Mouse (Mus musculus) C2C12 (cell line): ENCODE measurements around the gene Trim3.

Experiments
- CEBPB ChIP-seq: IDR thresholded peaks from one replicate; pipeline ENCODE4 v1.6.1; 2011; ENCODE audit warnings: low read depth, mild to moderate bottlenecking, control low read depth, moderate library complexity
- CTCF ChIP-seq: IDR thresholded peaks from one replicate; pipeline ENCODE4 v1.5.1; 2011; ENCODE audit not compliant: control insufficient read depth, insufficient read depth, insufficient read length
- MAX ChIP-seq: IDR thresholded peaks from one replicate; pipeline ENCODE4 v1.6.1; 2011; ENCODE audit warnings: mild to moderate bottlenecking, control low read depth
- MYOG ChIP-seq: IDR thresholded peaks from one replicate; pipeline ENCODE4 v1.6.1; 2011; ENCODE audit not compliant: control insufficient read depth, insufficient read length; ENCODE audit errors: extremely low read depth
- USF1 ChIP-seq: IDR thresholded peaks from one replicate; pipeline ENCODE4 v1.6.1; 2011; ENCODE audit warnings: low read depth, mild to moderate bottlenecking, control low read depth, moderate library complexity

DNA sequence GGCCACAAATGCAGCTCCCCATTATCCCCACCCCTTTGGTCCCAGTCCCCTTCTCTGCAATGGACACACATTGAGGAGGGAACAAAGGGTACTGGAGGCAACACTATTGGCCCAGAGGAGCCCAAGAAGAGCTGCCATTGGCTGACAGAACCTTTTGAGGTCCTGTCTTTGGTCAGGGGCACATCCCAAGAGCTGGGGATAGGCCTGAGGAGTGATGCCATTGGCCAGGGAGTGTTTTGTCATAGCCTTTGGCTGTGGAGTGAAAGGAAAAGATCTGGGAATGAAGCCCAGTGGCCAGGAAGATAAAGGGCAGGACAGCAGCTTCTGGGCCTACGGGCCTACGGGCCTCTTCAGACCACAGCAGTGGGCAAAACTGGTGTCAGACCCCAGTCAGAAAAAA, 2.4 kb upstream of the Trim3 start:
- TF ChIP-seq CTCF (no peak), CEBPB (no peak), MAX (no peak), USF1 (no peak), MYOG (no peak)
